Mouse (Mus musculus): Measurements from ENCODE around the gene R3hdm4. TPM values are rescaled to one million over a fixed set of nuclear protein-coding genes. Genes with fewer than 3 reads are reported as not detected.
A peak's percentile ranks its signal among the peaks of the same experiment; 100 is the strongest.

Gene R3hdm4
- polyA plus RNA-seq, 1 experiment, result 162 TPM

DNA sequence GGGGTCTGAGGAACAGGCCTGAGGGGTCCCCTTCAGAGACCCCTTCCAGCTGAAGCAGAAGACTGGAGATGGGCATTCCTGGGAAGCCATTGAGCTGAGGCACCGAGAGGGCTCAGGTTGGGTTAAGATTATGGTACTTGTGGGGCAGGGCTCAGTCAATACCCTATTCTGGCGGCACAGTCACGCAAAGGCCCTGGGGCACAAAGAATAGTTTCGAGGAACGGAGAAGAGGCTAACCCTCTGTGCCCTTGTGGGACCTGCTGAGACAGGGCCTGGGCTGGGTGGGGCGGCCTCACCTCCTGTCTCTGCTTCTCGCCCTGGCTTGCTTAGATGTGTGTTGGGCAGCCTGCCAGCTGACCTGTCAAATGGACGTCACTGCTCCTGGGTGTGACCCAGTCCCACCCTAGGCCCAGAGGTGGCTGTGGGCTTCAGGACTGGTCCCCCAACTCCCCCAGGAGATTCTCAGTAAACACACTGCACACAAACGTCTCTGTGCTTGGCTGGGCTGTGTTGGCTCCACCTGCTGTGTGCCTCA lies 12.2 kb upstream of the R3hdm4 start:
- TF ChIP-seq CTCF (IDR thresholded peaks at IDR 0.05; ENCODE audit: insufficient read depth, low read length), result no peak
- no peak for DNase-seq
- Histone ChIP-seq H3K4me1 (ENCODE audit: control insufficient read depth, insufficient read depth, low read length) (peaks cover 40% of the 10 kb centered on the region), H3K4me3 (replicated peaks; ENCODE audit: extremely low read depth, low read depth, low read length) (no peak overlapping the region)
- WGBS, result 55% methylated on average over 9 of the region's 9 CpGs

DNA sequence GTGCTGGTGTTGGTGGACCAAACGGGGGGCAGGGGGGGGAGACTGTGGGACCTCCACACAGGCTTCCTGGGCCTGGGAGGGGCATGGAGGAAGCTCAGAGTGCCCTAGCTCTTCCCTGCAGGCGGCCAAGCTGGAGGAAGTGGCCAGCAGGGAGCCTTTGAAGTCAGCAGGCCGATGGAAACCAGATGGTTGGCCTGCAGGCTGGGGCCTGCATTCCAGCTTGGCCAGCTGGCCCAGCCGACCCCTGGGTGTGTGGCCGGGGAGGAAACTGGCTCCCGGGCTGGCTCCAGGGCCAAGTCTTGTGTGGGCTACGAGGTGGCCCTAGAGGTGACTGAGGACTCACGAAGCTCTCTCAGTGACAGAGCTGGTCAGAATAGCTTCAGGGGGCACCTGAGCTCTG lies 11.7 kb upstream of the R3hdm4 start:
- WGBS, result 30% methylated on average over 8 of the region's 8 CpGs
- TF ChIP-seq CTCF (IDR thresholded peaks at IDR 0.05; ENCODE audit: insufficient read depth, low read length), result no peak
- no peak for TF ChIP-seq POLR2A (IDR thresholded peaks at IDR 0.05; ENCODE audit: borderline replicate concordance, extremely low read depth, low read depth, low read length)
- Histone ChIP-seq H3K4me3 (replicated peaks; ENCODE audit: extremely low read depth, low read depth, low read length) (no peak overlapping the region), H3K4me1 (ENCODE audit: control insufficient read depth, insufficient read depth, low read length) (peaks cover 39% of the 10 kb centered on the region)
- DNase-seq, result peak; percentile 44

DNA sequence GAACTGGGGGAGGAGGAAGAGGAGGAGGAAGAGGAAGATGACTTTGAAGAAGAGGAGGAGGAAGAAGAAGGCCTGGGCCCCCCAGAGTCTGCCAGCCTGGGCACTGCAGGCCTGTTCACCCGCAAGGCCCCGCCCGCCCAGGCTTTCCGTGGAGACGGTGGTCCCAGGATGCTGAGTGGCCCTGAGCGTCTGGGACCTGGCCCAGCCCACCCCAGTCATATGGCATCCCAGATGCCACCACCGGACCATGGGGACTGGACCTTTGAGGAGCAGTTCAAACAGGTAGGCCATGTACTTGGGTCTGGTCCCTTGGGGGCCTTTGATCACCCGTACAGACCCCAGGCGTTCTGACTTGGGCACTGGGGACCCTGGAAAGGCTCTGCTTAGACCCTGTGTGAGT lies 10.8 kb upstream of the R3hdm4 start:
- H3K4me3 ChIP-seq (replicated peaks; ENCODE audit: extremely low read depth, low read depth, low read length), result no peak overlapping the region
- TF ChIP-seq POLR2A (IDR thresholded peaks at IDR 0.05; ENCODE audit: borderline replicate concordance, extremely low read depth, low read depth, low read length) (no peak), CTCF (IDR thresholded peaks at IDR 0.05; ENCODE audit: insufficient read depth, low read length) (no peak)
- no peak for DNase-seq
- H3K4me1 ChIP-seq (ENCODE audit: control insufficient read depth, insufficient read depth, low read length), result peaks cover 32% of the 10 kb centered on the region
- 89% methylated on average over 9 of the region's 9 CpGs for WGBS

DNA sequence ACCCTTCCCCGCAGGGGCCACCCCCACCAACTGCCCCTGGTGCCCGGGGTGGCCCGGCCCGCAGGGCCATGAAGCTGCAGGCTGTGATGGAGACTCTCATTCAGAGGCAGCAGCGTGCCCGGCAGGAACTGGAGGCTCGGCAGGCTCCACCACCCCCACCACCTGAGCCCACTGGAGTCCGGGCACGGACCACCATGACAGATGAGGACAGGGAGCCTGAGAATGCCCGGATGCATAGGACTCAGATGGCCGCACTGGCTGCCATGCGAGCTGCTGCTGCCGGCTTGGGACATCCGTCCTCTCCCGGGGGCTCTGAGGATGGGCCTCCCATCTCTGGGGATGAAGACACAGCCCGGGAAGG lies 9.8 kb upstream of the R3hdm4 start:
- WGBS, result 94% methylated on average over 16 of the region's 16 CpGs
- TF ChIP-seq POLR2A (IDR thresholded peaks at IDR 0.05; ENCODE audit: borderline replicate concordance, extremely low read depth, low read depth, low read length), result no peak
- no peak for TF ChIP-seq CTCF (IDR thresholded peaks at IDR 0.05; ENCODE audit: insufficient read depth, low read length)
- Histone ChIP-seq H3K4me1 (ENCODE audit: control insufficient read depth, insufficient read depth, low read length) (peaks cover 31% of the 10 kb centered on the region), H3K4me3 (replicated peaks; ENCODE audit: extremely low read depth, low read depth, low read length) (no peak overlapping the region)
- DNase-seq, result no peak

DNA sequence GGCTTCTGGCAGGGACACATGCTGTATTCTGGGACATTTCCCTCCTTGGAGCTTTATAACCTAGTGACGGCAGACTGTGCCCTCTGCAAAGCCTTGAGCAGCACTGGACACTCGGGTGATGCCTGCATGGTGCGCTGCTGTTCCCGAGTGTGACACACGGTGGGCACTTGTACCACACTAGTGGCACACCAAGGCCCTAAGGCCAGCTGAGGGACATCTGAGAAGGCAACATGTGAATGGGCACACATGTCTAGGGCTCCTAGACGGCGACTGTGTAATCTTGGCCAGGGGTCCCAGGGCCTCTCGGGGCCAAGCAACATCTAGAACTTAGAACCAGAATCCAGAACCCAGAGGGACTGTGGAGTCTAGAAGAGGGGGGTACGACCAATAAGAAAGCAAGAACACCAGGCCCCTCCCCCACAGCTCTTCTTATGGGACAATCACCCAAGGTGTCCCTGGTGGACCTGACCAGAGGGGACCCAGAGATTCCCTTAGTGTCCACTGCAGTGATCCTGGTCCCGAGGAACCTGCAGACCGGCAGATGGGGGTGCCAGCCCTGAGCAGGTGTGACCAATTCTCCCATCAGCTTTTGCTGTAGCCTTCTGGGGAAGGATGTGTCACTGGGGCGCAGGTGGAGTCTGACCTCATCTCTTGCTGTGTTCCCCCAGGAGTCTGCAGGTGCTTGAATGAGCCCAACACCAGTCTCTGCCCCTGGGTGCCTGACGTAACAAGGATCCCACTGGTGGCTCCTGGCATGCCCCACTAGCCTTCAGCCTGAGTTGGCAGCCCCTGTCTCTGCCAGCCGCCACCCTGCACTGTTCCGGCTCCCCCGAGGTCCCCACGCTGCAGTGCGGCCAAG lies 9.2 kb upstream of the R3hdm4 start:
- H3K4me3 ChIP-seq (replicated peaks; ENCODE audit: extremely low read depth, low read depth, low read length), result no peak overlapping the region
- TF ChIP-seq POLR2A (IDR thresholded peaks at IDR 0.05; ENCODE audit: borderline replicate concordance, extremely low read depth, low read depth, low read length) (no peak), CTCF (IDR thresholded peaks at IDR 0.05; ENCODE audit: insufficient read depth, low read length) (no peak)
- no peak for DNase-seq
- 84% methylated on average over 18 of the region's 18 CpGs for WGBS
- H3K4me1 ChIP-seq (ENCODE audit: control insufficient read depth, insufficient read depth, low read length), result peaks cover 31% of the 10 kb centered on the region

DNA sequence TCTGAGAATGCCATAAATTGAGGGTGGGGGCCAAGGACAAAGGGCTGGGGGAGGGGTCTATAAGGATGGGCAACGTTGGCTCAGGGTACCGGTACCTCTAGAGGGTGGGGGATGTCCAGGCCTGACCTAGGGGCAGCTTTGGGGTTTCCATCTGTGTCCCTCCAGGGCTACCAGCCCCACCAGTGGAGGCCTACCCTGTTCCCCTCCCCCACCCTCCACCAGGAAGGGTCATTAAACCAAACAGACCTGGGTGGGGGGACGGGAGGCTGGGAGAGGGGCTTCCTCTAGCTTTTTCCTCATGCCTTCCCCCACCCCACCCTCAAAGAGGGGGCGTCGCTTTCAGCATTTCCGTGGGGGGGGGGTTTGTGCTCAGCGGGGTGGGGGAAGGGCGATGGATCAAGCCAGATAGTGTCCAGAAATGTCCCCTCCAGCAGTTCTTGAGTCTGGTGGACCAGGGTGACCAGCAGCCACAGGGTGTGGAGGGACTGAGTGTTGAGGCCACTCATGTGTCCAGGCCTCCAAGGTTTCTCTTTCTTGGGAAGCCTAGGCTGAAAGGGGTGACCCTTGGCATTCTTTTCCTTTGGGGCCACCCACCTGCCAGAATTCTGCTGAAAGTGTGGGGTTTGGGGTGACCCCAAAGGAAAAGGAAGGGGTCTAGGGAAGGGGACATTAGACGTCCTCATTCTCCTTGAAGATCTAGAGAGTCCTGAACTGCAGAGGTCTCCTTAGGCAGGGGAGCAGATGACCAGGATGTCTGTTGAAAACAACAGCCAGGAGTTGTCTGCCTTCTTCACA lies 8.1 kb upstream of the R3hdm4 start:
- Histone ChIP-seq H3K4me1 (ENCODE audit: control insufficient read depth, insufficient read depth, low read length) (peaks cover 22% of the 10 kb centered on the region), H3K4me3 (replicated peaks; ENCODE audit: extremely low read depth, low read depth, low read length) (no peak overlapping the region)
- WGBS, result 38% methylated on average over 9 of the region's 9 CpGs
- no peak for DNase-seq
- TF ChIP-seq POLR2A (IDR thresholded peaks at IDR 0.05; ENCODE audit: borderline replicate concordance, extremely low read depth, low read depth, low read length) (no peak), CTCF (IDR thresholded peaks at IDR 0.05; ENCODE audit: insufficient read depth, low read length) (no peak)

DNA sequence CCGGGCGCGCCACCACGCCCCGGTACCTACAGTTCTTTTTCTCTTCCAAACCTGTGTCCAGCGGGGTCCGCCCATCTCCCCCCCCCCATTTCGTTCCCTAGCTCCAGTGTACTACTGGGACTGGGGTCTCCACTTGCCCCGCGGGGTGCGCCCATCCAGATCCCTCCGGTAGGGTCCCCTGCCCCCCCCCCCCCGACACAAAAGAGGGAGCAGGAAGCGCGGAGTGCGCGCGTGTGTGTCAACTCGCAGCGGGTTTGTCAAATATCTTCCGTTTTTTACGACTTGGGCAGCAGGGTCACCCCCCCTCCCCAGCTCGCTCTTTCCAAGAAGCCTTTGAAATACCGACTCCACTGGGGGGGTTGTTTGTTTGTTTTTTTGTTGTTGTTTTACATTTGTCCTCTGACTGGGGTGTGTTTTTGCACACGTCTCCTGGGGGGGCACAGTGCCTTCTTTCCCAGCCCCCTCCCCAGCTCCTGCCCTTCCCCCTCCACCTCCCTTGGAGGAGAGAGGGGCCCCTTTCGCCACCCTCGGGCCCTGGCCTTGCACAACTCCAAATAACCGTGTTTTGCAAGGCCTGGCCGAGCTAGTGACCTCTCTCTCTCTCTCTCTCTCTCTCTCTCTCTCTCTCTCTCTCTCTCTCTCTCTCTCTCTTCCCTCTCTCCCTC lies 7.2 kb upstream of the R3hdm4 start:
- DNase-seq, result peak; percentile 50
- Histone ChIP-seq H3K4me3 (replicated peaks; ENCODE audit: extremely low read depth, low read depth, low read length) (peak overlapping the region; percentile 78), H3K4me1 (ENCODE audit: control insufficient read depth, insufficient read depth, low read length) (peaks cover 13% of the 10 kb centered on the region)
- WGBS, result 4% methylated on average over 25 of the region's 29 CpGs
- TF ChIP-seq CTCF (IDR thresholded peaks at IDR 0.05; ENCODE audit: insufficient read depth, low read length) (no peak), POLR2A (IDR thresholded peaks at IDR 0.05; ENCODE audit: borderline replicate concordance, extremely low read depth, low read depth, low read length) (no peak)

DNA sequence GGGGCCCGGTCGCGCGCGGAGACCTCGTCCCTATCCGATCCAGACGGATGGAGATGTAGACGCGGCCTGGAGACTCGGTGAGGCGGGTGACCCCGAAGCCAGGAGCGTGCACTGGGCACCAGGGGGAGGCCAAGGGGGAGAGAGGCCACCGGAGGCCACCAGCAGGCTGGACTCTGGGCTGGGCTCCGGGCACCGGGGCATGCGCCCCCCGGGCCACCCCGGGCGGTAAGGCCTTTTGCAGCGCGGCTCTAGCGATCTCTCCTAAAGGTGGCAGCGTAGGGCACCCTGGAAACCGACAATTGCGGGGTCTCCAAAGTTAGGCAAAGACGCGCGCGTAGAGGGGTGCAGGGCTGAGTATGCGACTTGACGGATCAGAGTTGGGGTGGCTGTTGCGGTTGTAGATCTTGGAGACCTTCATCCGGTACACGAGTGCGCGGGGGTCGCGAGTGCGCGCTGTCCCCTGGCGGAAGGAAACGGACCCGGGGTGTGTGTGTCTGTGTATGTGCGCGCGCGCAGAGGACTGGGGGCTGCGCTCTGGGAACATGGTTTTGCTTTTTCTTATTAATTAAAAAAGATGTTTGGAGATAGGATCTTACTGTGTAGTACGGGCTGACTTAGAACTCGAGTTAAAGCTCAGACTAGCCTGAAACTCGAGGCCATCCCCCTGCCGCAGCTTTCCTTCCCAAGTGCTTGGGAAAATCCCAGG lies 6.5 kb upstream of the R3hdm4 start:
- peaks cover 12% of the 10 kb centered on the region; the same call in 1 of the 2 replicates for H3K4me1 ChIP-seq (ENCODE audit: control insufficient read depth, insufficient read depth, low read length)
- TF ChIP-seq POLR2A (IDR thresholded peaks at IDR 0.05; ENCODE audit: borderline replicate concordance, extremely low read depth, low read depth, low read length) (no peak), CTCF (IDR thresholded peaks at IDR 0.05; ENCODE audit: insufficient read depth, low read length) (no peak)
- under 1% methylated on average over 54 of the region's 54 CpGs for WGBS
- DNase-seq, result no peak
- peak overlapping the region; percentile 78 for H3K4me3 ChIP-seq (replicated peaks; ENCODE audit: extremely low read depth, low read depth, low read length)
